Mouse (Mus musculus): ENCODE measurements around the gene Fars2. TPM values are rescaled to one million over a fixed set of nuclear protein-coding genes. Genes with fewer than 3 reads are reported as not detected.

Gene Fars2
- total and polyA plus RNA-seq, 2 experiments from 2014 or later: 30.3 to 30.6 TPM

GRCm38 (mm10) chr13:36714101-36714500 lies 596.9 kb downstream of the Fars2 start:
- no peaks in the 10 kb centered on the region for H3K4me1 ChIP-seq (ENCODE audit: insufficient read depth, low read length)
- TF ChIP-seq CTCF (IDR thresholded peaks at IDR 0.05): no peak
- DNase-seq (ENCODE audit: low spot score) (no peak), ATAC-seq (ENCODE audit: low FRiP score) (no peak)
- H3K9ac ChIP-seq (replicated peaks; ENCODE audit: low read length, poor library complexity, severe bottlenecking): no peak overlapping the region
- H3K4me3 ChIP-seq (ENCODE audit: low read depth, low read length): no peak overlapping the region
- H3K27ac ChIP-seq (ENCODE audit: low read depth, low read length): no peak overlapping the region
- no peaks in the 10 kb centered on the region for H3K36me3 ChIP-seq (ENCODE audit: insufficient read depth, low read length)
- no peak overlapping the region for H3K4me2 ChIP-seq (ENCODE audit: low read depth, low read length, poor library complexity, severe bottlenecking)
- H3K9me3 ChIP-seq (ENCODE audit: low read length): no peaks in the 10 kb centered on the region
- WGBS: 65% methylated on average over 2 of the region's 2 CpGs
- H3K27me3 ChIP-seq (ENCODE audit: insufficient read depth, low read length): no peaks in the 10 kb centered on the region

- Histone ChIP-seq H3K9me3 (ENCODE audit: low read length) (no peaks in the 10 kb centered on the region), H3K4me2 (ENCODE audit: low read depth, low read length, poor library complexity, severe bottlenecking) (no peak overlapping the region), H3K36me3 (ENCODE audit: insufficient read depth, low read length) (no peaks in the 10 kb centered on the region), H3K27ac (ENCODE audit: low read depth, low read length) (no peak overlapping the region), H3K27me3 (ENCODE audit: insufficient read depth, low read length) (0 out of 2 replicates have a peak, but pooled peaks cover 6% of the 10 kb centered on the region), H3K9ac (replicated peaks; ENCODE audit: low read length, poor library complexity, severe bottlenecking) (no peak overlapping the region), H3K4me3 (ENCODE audit: low read depth, low read length) (no peak overlapping the region), H3K4me1 (ENCODE audit: insufficient read depth, low read length) (no peaks in the 10 kb centered on the region)
- TF ChIP-seq CTCF (IDR thresholded peaks at IDR 0.05): no peak
- peak; percentile 54 for DNase-seq (ENCODE audit: low spot score)
- WGBS: 51% methylated on average over 2 of the region's 2 CpGs
- ATAC-seq (ENCODE audit: low FRiP score): no peak
Measured at GRCm38 (mm10) chr13:36716708-36717107, 599.5 kb downstream of the Fars2 start.

GRCm38 (mm10) chr13:36717376-36717775 lies 600.2 kb downstream of the Fars2 start:
- Histone ChIP-seq H3K9me3 (ENCODE audit: low read length) (no peaks in the 10 kb centered on the region), H3K27ac (ENCODE audit: low read depth, low read length) (no peak overlapping the region), H3K4me1 (ENCODE audit: insufficient read depth, low read length) (no peaks in the 10 kb centered on the region), H3K9ac (replicated peaks; ENCODE audit: low read length, poor library complexity, severe bottlenecking) (no peak overlapping the region), H3K4me2 (ENCODE audit: low read depth, low read length, poor library complexity, severe bottlenecking) (no peak overlapping the region), H3K27me3 (ENCODE audit: insufficient read depth, low read length) (0 out of 2 replicates have a peak, but pooled peaks cover 6% of the 10 kb centered on the region), H3K36me3 (ENCODE audit: insufficient read depth, low read length) (no peaks in the 10 kb centered on the region), H3K4me3 (ENCODE audit: low read depth, low read length) (no peak overlapping the region)
- no peak for TF ChIP-seq CTCF (IDR thresholded peaks at IDR 0.05)
- WGBS: 62% methylated on average over 3 of the region's 3 CpGs
- no peak for ATAC-seq (ENCODE audit: low FRiP score)
- DNase-seq (ENCODE audit: low spot score): no peak

- H3K4me3 ChIP-seq (ENCODE audit: low read depth, low read length): no peak overlapping the region
- H3K4me2 ChIP-seq (ENCODE audit: low read depth, low read length, poor library complexity, severe bottlenecking): no peak overlapping the region
- H3K36me3 ChIP-seq (ENCODE audit: insufficient read depth, low read length): no peaks in the 10 kb centered on the region
- no peak overlapping the region for H3K9ac ChIP-seq (replicated peaks; ENCODE audit: low read length, poor library complexity, severe bottlenecking)
- 87% methylated on average over 5 of the region's 5 CpGs for WGBS
- DNase-seq (ENCODE audit: low spot score) (no peak), ATAC-seq (ENCODE audit: low FRiP score) (no peak)
- no peaks in the 10 kb centered on the region for H3K4me1 ChIP-seq (ENCODE audit: insufficient read depth, low read length)
- TF ChIP-seq CTCF (IDR thresholded peaks at IDR 0.05): no peak
- no peak overlapping the region for H3K27ac ChIP-seq (ENCODE audit: low read depth, low read length)
- 0 out of 2 replicates have a peak, but pooled peaks cover 6% of the 10 kb centered on the region for H3K27me3 ChIP-seq (ENCODE audit: insufficient read depth, low read length)
- H3K9me3 ChIP-seq (ENCODE audit: low read length): no peaks in the 10 kb centered on the region
Measured at GRCm38 (mm10) chr13:36720297-36721017, 603.2 kb downstream of the Fars2 start.

GRCm38 (mm10) chr13:36722309-36722708 lies 605.1 kb downstream of the Fars2 start:
- Histone ChIP-seq H3K27me3 (ENCODE audit: insufficient read depth, low read length) (0 out of 2 replicates have a peak, but pooled peaks cover 6% of the 10 kb centered on the region), H3K27ac (ENCODE audit: low read depth, low read length) (no peak overlapping the region)
- no peak for ATAC-seq (ENCODE audit: low FRiP score)

GRCm38 (mm10) chr13:36723726-36724300 lies 606.6 kb downstream of the Fars2 start:
- no peaks in the 10 kb centered on the region for H3K9me3 ChIP-seq (ENCODE audit: low read length)
- 2% methylated on average over 15 of the region's 15 CpGs for WGBS
- H3K4me2 ChIP-seq (ENCODE audit: low read depth, low read length, poor library complexity, severe bottlenecking): peak overlapping the region; percentile 26; the same call in 1 of the 2 replicates
- no peak for TF ChIP-seq CTCF (IDR thresholded peaks at IDR 0.05)
- no peak overlapping the region for H3K4me3 ChIP-seq (ENCODE audit: low read depth, low read length)
- ATAC-seq (ENCODE audit: low FRiP score) (peak; percentile 27; the same call in 1 of the 2 replicates), DNase-seq (ENCODE audit: low spot score) (no peak)
- H3K36me3 ChIP-seq (ENCODE audit: insufficient read depth, low read length): no peaks in the 10 kb centered on the region
- H3K4me1 ChIP-seq (ENCODE audit: insufficient read depth, low read length): no peaks in the 10 kb centered on the region
- no peak overlapping the region for H3K9ac ChIP-seq (replicated peaks; ENCODE audit: low read length, poor library complexity, severe bottlenecking)
- peak overlapping the region; percentile 79 for H3K27ac ChIP-seq (ENCODE audit: low read depth, low read length)
- H3K27me3 ChIP-seq (ENCODE audit: insufficient read depth, low read length): peaks cover 6% of the 10 kb centered on the region; the same call in 1 of the 2 replicates

More at GRCm38 (mm10) chr13:36722309-36722708, 605.1 kb downstream of the Fars2 start:
- H3K4me3 ChIP-seq (ENCODE audit: low read depth, low read length): no peak overlapping the region
- H3K4me2 ChIP-seq (ENCODE audit: low read depth, low read length, poor library complexity, severe bottlenecking): no peak overlapping the region
- no peaks in the 10 kb centered on the region for H3K36me3 ChIP-seq (ENCODE audit: insufficient read depth, low read length)
- TF ChIP-seq CTCF (IDR thresholded peaks at IDR 0.05): no peak
- DNase-seq (ENCODE audit: low spot score): no peak
- no peaks in the 10 kb centered on the region for H3K4me1 ChIP-seq (ENCODE audit: insufficient read depth, low read length)
- H3K9ac ChIP-seq (replicated peaks; ENCODE audit: low read length, poor library complexity, severe bottlenecking): no peak overlapping the region
- H3K9me3 ChIP-seq (ENCODE audit: low read length): no peaks in the 10 kb centered on the region

Measured in midbrain, postnatal 0 days (tissue).